Mouse (Mus musculus): Measurements from ENCODE around the gene Spock1. TPM values are rescaled to one million over a fixed set of nuclear protein-coding genes. Genes with fewer than 3 reads are reported as not detected.

Gene Spock1
- polyA plus RNA-seq, 1 experiment from 2014 or later = 45.1 TPM

DNA sequence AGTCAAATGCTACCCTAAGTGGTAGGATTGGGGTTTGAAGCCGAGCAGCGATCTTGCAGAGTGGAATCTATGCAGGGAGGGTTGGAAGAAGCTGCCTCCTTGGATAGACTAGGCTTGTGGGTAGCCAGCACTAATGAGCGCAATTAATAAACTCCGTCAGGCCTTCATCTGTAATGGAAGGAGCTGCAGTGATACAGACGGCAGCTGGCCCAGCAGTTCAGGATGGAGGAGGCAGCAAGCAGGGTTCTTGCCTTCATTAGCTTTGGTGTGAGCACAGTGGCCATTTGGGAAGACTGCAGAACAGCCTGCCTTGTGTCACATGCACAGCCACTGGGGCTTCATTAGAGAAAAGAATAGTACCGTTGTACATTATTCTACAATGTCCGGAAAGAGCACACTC lies 459.2 kb downstream of the Spock1 start:
- ATAC-seq = no peak
- Histone ChIP-seq H3K4me1 (replicated peaks) (peaks cover 22% of the 10 kb centered on the region), H3K36me3 (no peaks in the 10 kb centered on the region), H3K4me2 (replicated peaks) (no peak overlapping the region), H3K4me3 (replicated peaks) (no peak overlapping the region), H3K27ac (0 out of 2 replicates have a peak overlapping the region, but pooled peaks have one; percentile 54), H3K27me3 (no peaks in the 10 kb centered on the region), H3K9me3 (no peaks in the 10 kb centered on the region), H3K9ac (replicated peaks) (no peak overlapping the region)
- WGBS = 67% methylated on average over 7 of the region's 7 CpGs

DNA sequence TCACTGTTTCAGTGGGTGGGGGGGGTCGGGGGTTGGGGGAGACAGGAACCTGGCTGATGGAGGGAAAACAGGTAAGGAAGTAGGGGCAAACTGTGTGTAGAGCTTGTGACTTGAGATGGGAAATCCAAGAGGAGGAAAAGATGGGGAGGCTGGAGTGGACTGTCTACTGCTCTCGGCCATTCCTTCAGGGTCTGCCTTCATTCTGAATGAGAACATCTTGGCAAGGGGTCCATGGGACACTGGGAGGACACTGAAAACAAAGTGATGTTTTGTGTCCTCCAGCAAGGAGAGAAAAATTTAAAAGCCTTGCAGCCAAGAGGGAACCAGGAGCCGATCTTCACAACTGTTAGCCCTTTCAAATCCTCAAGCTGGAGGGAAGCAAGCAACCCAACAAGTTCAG lies 463.2 kb downstream of the Spock1 start:
- no peak for ATAC-seq
- H3K9ac ChIP-seq (replicated peaks) = no peak overlapping the region
- no peaks in the 10 kb centered on the region for H3K9me3 ChIP-seq
- H3K4me1 ChIP-seq (replicated peaks) = peaks cover 10% of the 10 kb centered on the region
- no peak overlapping the region for H3K4me2 ChIP-seq (replicated peaks)
- H3K36me3 ChIP-seq = 0 out of 2 replicates have a peak, but pooled peaks cover 3% of the 10 kb centered on the region
- WGBS = 88% methylated on average over 3 of the region's 3 CpGs
- H3K27ac ChIP-seq = no peak overlapping the region
- H3K4me3 ChIP-seq (replicated peaks) = no peak overlapping the region
- H3K27me3 ChIP-seq = no peaks in the 10 kb centered on the region

DNA sequence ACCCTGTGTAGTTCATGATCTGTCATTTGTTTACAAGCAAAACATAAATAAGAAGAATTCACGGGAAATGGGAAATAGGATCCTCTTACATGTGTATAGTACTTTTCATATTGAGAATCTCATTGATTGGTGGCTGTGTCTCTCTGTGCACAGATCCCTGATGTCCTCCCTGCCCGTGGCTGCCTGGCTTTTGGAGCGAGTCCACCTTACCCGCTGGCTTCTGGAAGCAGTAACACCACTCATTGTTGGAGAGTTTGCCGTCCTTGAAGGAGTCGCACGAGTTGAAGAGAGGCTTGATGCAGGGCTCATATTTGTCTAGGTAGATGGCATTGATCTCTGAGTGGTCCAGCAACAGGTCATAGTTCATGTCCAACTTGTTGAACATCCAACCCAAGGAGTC lies 468.0 kb downstream of the Spock1 start:
- no peak overlapping the region for H3K4me2 ChIP-seq (replicated peaks)
- no peak overlapping the region for H3K4me3 ChIP-seq (replicated peaks)
- H3K27me3 ChIP-seq = no peaks in the 10 kb centered on the region
- 91% methylated on average over 7 of the region's 7 CpGs for WGBS
- no peaks in the 10 kb centered on the region for H3K9me3 ChIP-seq
- H3K9ac ChIP-seq (replicated peaks) = no peak overlapping the region
- H3K4me1 ChIP-seq (replicated peaks) = no peaks in the 10 kb centered on the region
- ATAC-seq = no peak
- H3K27ac ChIP-seq = no peak overlapping the region
- H3K36me3 ChIP-seq = 0 out of 2 replicates have a peak, but pooled peaks cover 3% of the 10 kb centered on the region

DNA sequence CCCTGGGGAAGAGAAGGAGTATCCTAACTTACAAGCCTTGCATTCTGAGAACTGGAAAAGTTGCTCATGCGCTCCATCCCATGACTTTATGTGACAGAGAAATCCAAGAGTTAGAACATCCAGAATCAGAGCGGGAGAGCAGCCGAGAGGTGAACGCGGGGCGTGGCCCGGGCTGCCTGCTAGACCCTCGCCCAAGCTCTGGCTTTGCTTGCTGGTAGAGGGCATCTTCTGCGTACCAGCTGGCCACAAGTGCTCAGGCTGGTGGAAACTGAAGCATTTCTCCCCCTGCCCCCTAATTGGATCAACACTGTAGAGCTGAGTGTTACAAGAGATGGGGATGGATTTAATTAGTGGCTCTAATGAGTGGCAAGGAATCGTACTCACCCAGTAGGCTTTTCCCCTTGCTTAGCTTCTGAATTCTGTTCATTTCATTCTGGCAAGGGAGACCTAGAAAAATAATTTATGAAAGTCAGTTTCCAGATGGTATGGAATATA lies 472.4 kb downstream of the Spock1 start:
- Histone ChIP-seq H3K4me2 (replicated peaks) (no peak overlapping the region), H3K27me3 (no peaks in the 10 kb centered on the region), H3K9me3 (no peaks in the 10 kb centered on the region), H3K36me3 (no peaks in the 10 kb centered on the region), H3K4me3 (replicated peaks) (no peak overlapping the region), H3K9ac (replicated peaks) (no peak overlapping the region), H3K4me1 (replicated peaks) (0 out of 2 replicates have a peak, but pooled peaks cover 1% of the 10 kb centered on the region), H3K27ac (no peak overlapping the region)
- 84% methylated on average over 10 of the region's 10 CpGs for WGBS
- ATAC-seq = no peak

DNA sequence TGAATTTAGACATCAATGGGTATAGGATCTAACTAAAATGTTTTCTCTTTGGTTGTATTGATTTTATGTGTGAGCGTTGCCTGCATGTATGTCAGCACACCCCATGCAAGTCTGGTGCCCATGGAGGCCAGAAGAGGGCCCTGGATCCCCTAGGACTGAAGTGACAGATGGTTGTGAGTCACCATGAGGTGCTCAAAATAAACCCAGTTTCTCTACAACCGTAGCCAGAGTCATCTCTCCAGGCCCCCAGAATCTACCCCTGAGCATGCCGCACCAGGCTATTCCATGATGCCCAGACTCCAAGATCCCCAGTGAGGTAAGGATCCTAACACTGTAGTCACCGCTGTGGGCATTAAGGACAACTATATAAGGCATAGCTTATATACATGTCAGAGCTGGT lies 474.3 kb downstream of the Spock1 start:
- 93% methylated on average over 4 of the region's 4 CpGs for WGBS
- no peak for ATAC-seq
- Histone ChIP-seq H3K4me2 (replicated peaks) (no peak overlapping the region), H3K9ac (replicated peaks) (no peak overlapping the region), H3K4me3 (replicated peaks) (no peak overlapping the region), H3K36me3 (no peaks in the 10 kb centered on the region), H3K27me3 (no peaks in the 10 kb centered on the region), H3K9me3 (no peaks in the 10 kb centered on the region), H3K4me1 (replicated peaks) (0 out of 2 replicates have a peak, but pooled peaks cover 7% of the 10 kb centered on the region), H3K27ac (no peak overlapping the region)

DNA sequence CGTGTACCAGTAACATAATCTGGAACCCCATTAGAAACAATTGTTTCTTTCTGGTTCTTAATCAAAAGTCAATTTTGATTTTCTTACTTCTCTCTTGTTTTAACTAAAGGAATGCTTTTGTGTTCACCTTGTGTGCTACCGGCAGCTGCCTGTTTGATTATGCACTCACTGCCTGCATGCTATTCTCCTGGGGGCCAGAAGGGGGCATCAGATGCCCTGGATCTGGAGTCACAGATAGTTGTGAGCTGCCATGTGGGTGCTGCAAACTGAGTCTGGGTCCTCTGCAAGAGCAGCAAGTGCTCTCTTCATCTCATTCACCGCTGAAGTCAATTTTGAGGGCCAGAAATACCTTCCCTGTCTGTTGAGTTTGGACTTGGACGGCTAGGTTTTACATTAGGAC lies 476.3 kb downstream of the Spock1 start:
- H3K4me1 ChIP-seq (replicated peaks) = 0 out of 2 replicates have a peak, but pooled peaks cover 7% of the 10 kb centered on the region
- no peak overlapping the region for H3K4me2 ChIP-seq (replicated peaks)
- no peak overlapping the region for H3K9ac ChIP-seq (replicated peaks)
- 88% methylated on average over 4 of the region's 4 CpGs for WGBS
- no peak overlapping the region for H3K27ac ChIP-seq
- ATAC-seq = no peak
- H3K9me3 ChIP-seq = no peaks in the 10 kb centered on the region
- H3K27me3 ChIP-seq = no peaks in the 10 kb centered on the region
- no peak overlapping the region for H3K4me3 ChIP-seq (replicated peaks)
- H3K36me3 ChIP-seq = no peaks in the 10 kb centered on the region

DNA sequence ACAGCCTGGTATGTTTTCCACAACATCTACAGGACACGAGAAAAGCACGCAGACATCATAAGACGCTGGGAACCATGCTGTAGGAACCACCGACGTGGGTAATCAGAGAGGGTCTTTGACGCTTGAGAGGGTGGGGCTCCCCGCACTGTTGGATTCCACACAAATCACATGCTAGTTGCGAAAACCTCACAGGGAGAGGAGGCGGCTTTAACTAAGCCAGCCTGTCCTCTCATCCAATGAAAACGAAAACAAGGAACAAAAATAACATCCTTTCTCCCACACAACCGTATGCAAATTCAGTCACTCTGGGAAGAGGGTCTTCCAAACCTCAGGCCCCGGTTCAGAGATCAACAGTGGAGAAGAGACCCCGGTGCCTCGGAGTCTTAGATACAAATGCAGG lies 479.3 kb downstream of the Spock1 start:
- ATAC-seq = no peak
- Histone ChIP-seq H3K36me3 (no peaks in the 10 kb centered on the region), H3K9me3 (no peaks in the 10 kb centered on the region), H3K4me3 (replicated peaks) (no peak overlapping the region), H3K9ac (replicated peaks) (no peak overlapping the region), H3K4me2 (replicated peaks) (no peak overlapping the region), H3K4me1 (replicated peaks) (0 out of 2 replicates have a peak, but pooled peaks cover 7% of the 10 kb centered on the region), H3K27me3 (no peaks in the 10 kb centered on the region), H3K27ac (no peak overlapping the region)
- 77% methylated on average over 14 of the region's 14 CpGs for WGBS

DNA sequence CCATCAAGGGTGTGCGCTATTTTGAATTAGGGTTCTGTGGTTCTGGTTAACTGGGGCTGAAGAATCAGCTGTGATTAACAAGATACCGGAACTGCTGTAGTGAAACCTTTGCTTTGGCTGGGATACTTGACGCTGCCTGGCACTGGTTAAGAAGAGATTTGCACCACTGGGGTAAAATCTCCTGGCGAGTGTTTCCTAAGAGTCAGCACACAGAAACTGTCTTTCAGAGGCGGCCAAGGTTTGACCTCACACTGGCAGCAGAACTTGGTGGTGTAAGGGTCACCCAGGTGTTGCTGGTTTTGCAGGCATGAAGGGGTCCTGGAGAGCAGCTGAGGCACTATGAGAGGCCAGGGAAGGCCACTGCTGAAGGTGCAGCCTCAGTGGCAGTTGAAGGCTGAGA lies 489.4 kb downstream of the Spock1 start:
- no peaks in the 10 kb centered on the region for H3K27me3 ChIP-seq
- H3K9me3 ChIP-seq = 0 out of 2 replicates have a peak, but pooled peaks cover 3% of the 10 kb centered on the region
- no peaks in the 10 kb centered on the region for H3K4me1 ChIP-seq (replicated peaks)
- no peaks in the 10 kb centered on the region for H3K36me3 ChIP-seq
- H3K4me2 ChIP-seq (replicated peaks) = no peak overlapping the region
- no peak overlapping the region for H3K4me3 ChIP-seq (replicated peaks)
- no peak overlapping the region for H3K9ac ChIP-seq (replicated peaks)
- H3K27ac ChIP-seq = no peak overlapping the region
- WGBS = 95% methylated on average over 5 of the region's 5 CpGs
- no peak for ATAC-seq

DNA sequence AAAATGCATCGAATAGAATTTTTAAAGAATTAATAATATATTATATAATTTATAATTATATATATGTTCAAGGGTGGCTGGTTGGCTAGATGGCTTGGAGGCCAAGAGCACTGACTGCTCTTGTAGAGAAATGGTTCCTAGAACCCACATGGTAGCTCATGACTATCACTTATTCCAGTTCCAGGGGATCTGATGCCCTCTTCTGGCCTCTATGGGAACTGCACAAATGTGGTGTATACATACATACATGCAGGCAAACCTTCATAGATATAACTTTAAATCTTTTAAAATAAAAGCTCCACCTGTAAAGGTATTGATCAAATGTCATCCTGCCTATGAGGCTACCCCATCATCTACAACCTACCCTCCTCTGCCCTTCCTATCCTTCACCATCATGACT lies 493.4 kb downstream of the Spock1 start:
- Histone ChIP-seq H3K9me3 (0 out of 2 replicates have a peak, but pooled peaks cover 3% of the 10 kb centered on the region), H3K4me1 (replicated peaks) (0 out of 2 replicates have a peak, but pooled peaks cover 6% of the 10 kb centered on the region), H3K27ac (no peak overlapping the region), H3K4me3 (replicated peaks) (no peak overlapping the region), H3K36me3 (no peaks in the 10 kb centered on the region), H3K9ac (replicated peaks) (no peak overlapping the region), H3K27me3 (no peaks in the 10 kb centered on the region), H3K4me2 (replicated peaks) (no peak overlapping the region)
- ATAC-seq = no peak
- 97% methylated on average over 1 of the region's 1 CpGs for WGBS

DNA sequence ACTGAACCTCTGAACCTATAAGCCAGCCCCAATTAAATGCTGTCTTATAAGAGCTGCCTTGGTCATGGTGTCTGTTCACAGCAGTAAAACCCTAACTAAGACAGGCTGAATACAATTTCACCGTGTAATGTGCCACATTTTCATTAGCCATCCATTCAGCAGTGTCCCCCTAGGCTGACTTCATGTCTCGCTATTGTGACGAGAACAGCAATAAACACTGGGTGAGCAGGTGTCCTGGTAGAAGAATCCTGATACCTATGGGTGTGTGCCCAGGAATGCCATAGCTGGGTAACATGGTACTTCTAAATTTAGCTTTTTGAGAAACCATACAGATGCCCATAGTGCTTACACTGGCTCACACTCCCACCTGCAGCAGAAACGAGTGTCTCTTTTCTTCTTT lies 500.5 kb downstream of the Spock1 start:
- no peak for ATAC-seq
- 82% methylated on average over 4 of the region's 4 CpGs for WGBS
- no peaks in the 10 kb centered on the region for H3K27me3 ChIP-seq

DNA sequence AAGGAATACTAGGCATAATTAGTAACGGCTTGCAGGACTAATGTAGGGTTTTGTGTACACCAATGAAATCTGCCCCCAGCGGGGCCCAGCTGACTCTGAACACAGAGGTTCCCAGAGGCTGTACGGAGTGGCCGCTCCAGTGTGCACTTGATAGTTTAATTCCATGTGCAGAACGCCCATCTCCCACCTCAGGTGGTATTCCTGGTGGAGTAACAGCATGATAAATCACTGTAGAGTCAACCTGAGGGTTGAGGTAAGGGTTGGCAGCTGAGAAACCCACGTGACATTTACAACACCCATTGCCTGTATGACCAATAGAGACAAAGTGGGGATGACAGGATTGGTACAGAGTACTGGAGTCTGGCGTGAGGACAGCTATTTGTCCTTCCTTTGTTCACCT lies 505.7 kb downstream of the Spock1 start:
- Histone ChIP-seq H3K36me3 (no peaks in the 10 kb centered on the region), H3K4me1 (replicated peaks) (no peaks in the 10 kb centered on the region), H3K27me3 (no peaks in the 10 kb centered on the region), H3K9ac (replicated peaks) (no peak overlapping the region), H3K9me3 (no peaks in the 10 kb centered on the region), H3K27ac (no peak overlapping the region), H3K4me2 (replicated peaks) (no peak overlapping the region), H3K4me3 (replicated peaks) (no peak overlapping the region)
- no peak for ATAC-seq
- 85% methylated on average over 7 of the region's 7 CpGs for WGBS

More for the DNA sequence above, 500.5 kb downstream of the Spock1 start:
- Histone ChIP-seq H3K27ac (no peak overlapping the region), H3K4me3 (replicated peaks) (no peak overlapping the region), H3K9ac (replicated peaks) (no peak overlapping the region), H3K4me2 (replicated peaks) (no peak overlapping the region), H3K9me3 (no peaks in the 10 kb centered on the region), H3K4me1 (replicated peaks) (0 out of 2 replicates have a peak, but pooled peaks cover 2% of the 10 kb centered on the region), H3K36me3 (no peaks in the 10 kb centered on the region)

DNA sequence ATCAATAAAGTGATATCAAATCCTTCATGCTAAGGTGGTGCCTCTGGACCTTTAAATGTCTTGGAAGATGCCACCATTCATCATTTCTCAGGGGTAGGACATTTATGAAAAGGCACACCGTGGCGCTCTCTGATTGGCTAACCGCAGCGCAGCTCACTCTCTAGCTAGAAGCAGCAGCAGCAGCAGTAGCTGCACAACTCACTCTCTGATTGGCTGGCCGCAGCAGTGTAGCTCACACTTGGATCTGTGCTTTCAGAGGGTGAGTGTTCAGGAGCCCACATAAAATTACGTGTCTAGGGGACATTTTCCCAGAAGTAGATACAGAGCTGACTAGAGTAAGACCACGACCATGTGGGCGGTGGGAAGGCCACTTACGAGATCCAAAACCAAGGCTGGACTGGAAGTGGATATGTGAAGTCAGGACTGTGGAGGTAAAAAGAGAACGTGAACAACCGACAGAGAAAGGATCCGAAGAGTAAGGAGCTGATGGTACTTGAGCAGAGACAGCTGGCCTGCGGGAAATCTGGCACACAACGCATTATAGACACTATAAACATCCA lies 535.9 kb downstream of the Spock1 start:
- no peak for ATAC-seq
- no peak overlapping the region for H3K27ac ChIP-seq
- no peaks in the 10 kb centered on the region for H3K4me1 ChIP-seq (replicated peaks)
- WGBS = 91% methylated on average over 14 of the region's 14 CpGs
- H3K4me3 ChIP-seq (replicated peaks) = no peak overlapping the region
- H3K9ac ChIP-seq (replicated peaks) = no peak overlapping the region
- no peaks in the 10 kb centered on the region for H3K9me3 ChIP-seq
- H3K4me2 ChIP-seq (replicated peaks) = no peak overlapping the region
- no peaks in the 10 kb centered on the region for H3K27me3 ChIP-seq
- H3K36me3 ChIP-seq = no peaks in the 10 kb centered on the region

Data from midbrain, embryonic 13.5 days (tissue).